Mouse (Mus musculus) lung, postnatal 0 days (tissue): Measurements from ENCODE around the gene E2f2.

Experiments used
- CTCF ChIP-seq: IDR thresholded peaks from 2 replicates; pipeline ENCODE4 v1.5.1; 2016; ENCODE audit warnings: antibody characterized with exemption, mild to moderate bottlenecking
- EP300 ChIP-seq: IDR thresholded peaks from 2 replicates; pipeline ENCODE4 v1.6.1; 2016; ENCODE audit warnings: antibody characterized with exemption, mild to moderate bottlenecking, control low read depth

DNA sequence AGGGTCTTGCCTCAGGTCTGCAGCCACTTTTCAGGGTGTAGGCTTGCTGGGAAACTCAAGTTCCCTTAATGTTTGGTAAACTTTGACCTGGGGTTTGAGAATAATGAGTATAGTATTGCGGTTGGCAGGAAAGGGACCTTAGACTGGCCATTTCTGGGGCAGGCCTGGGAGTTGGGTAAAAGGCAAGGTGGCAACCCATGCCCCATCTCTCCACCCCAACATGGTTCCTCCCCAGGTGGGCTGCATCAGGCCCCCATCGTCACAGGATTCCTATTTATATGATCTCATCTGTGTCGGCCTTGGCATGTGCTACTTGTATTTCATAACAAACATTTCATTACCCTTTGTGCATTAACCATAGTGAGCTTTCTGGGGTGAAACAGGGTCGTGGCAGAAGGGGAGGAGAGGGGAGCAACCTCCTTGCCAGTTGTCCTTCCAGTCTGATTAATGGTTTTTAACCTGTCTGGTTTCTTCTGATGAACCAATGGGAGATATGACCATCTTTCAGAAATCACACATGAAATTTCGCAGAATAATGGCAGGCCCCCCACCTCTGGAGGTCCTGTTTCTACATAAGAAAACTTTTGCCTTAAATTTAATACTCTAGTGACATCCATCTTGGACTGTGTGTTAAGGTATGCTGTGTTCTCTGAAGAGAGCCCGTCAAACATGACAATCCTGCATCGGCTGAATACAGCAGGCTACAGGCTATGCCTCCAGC is 26.0 kb upstream of the E2f2 start:
- TF ChIP-seq EP300, result no peak
- TF ChIP-seq CTCF, result no peak
